Mouse (Mus musculus): Measurements from ENCODE around the gene Tuba8.

Tuba8 gene

GRCm38 (mm10) chr6:121236386-121236785 lies 25.9 kb downstream of the Tuba8 start:
- DNase-seq, result no peak

GRCm38 (mm10) chr6:121238209-121238608 lies 27.7 kb downstream of the Tuba8 start:
- DNase-seq, result no peak

- no peak for DNase-seq
These were observed 31.3 kb downstream of the Tuba8 start for GRCm38 (mm10) chr6:121241780-121242179.

GRCm38 (mm10) chr6:121243161-121243560 lies 32.7 kb downstream of the Tuba8 start:
- no peak for DNase-seq

GRCm38 (mm10) chr6:121245127-121246036 lies 34.9 kb downstream of the Tuba8 start, which contains the start of gene Usp18:
Usp18 (plus strand) TSS chr6:121245906.
- DNase-seq, result peak; percentile 96

GRCm38 (mm10) chr6:121246037-121246361 lies 35.5 kb downstream of the Tuba8 start:
- no peak for DNase-seq

- no peak for DNase-seq
These were observed 39.9 kb downstream of the Tuba8 start for GRCm38 (mm10) chr6:121250406-121250805.

- no peak for DNase-seq
These were observed 40.8 kb downstream of the Tuba8 start for GRCm38 (mm10) chr6:121251256-121251655.

GRCm38 (mm10) chr6:121260548-121260947 lies 50.1 kb downstream of the Tuba8 start:
- DNase-seq, result peak; percentile 85

- no peak for DNase-seq
These were observed 50.7 kb downstream of the Tuba8 start for GRCm38 (mm10) chr6:121261233-121261632.

GRCm38 (mm10) chr6:121262004-121262403 lies 51.5 kb downstream of the Tuba8 start:
- DNase-seq, result no peak

- no peak for DNase-seq
These were observed 52.0 kb downstream of the Tuba8 start for GRCm38 (mm10) chr6:121262496-121262895.

GRCm38 (mm10) chr6:121270156-121270555 lies 59.7 kb downstream of the Tuba8 start:
- DNase-seq, result no peak

- DNase-seq, result no peak
These were observed 61.2 kb downstream of the Tuba8 start for GRCm38 (mm10) chr6:121271707-121272074.

GRCm38 (mm10) chr6:121272075-121272800 lies 61.7 kb downstream of the Tuba8 start:
- peak; percentile 82 for DNase-seq

GRCm38 (mm10) chr6:121274356-121274755 lies 63.9 kb downstream of the Tuba8 start:
- DNase-seq, result peak; percentile 39

Data from lung, postnatal 14 days (tissue).